Mouse (Mus musculus) adrenal gland, adult 10 weeks (tissue): ENCODE data around the gene Gm3727. TPM values are rescaled to one million over a fixed set of nuclear protein-coding genes. Genes with fewer than 3 reads are reported as not detected.

Experiments
- polyA plus RNA-seq: library from polyadenylated mRNA; stranded (reverse); fragments of 350-450 nt; fragmentation: Illumina TruSeq; extraction: RNeasy Lipid Tissue Mini Kit (QIAGEN cat#74804); gene quantifications from one replicate; pipeline ENCODE4 v1.2.3, GENCODE M21; 2014; ENCODE audit warnings: low read depth, low replicate concordance

Gm3727 gene
- not detected for polyA plus RNA-seq

DNA sequence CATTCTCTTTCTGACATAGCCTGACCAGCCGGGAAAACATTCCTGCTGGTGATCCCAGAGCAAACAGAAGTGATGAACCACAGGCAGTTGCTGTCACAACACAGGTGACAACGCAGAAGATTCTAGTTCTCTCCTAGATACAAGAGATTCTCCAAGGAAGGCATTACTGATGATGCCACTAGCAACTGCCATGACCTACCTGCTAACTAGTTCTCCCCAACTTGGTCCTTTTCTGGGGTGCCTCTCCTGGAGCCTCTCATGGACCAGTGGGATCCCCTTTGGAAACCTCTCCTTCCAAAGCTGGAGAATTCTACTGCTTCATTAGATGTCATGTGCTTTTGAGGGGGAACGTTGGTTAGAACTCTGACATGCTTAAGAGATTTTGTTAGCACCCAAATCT, at the start of gene Gm3727:
TSS of gene Gm3727 (minus strand) at position 101 of the 400 bp plus-strand sequence.

Other genes starting within 250 kb of the Gm3727 start
- gene Gm10406, start 237.3 kb downstream of the Gm3727 start, polyA plus RNA-seq, result not detected
- gene Gm3685, start 219.7 kb downstream of the Gm3727 start, polyA plus RNA-seq, result not detected
- 0.87 TPM for gene Gm3696, start 164.1 kb downstream of the Gm3727 start, polyA plus RNA-seq
- gene Gm6676, start 139.3 kb downstream of the Gm3727 start, polyA plus RNA-seq, result not detected
- gene Gm3512, start 90.2 kb downstream of the Gm3727 start, polyA plus RNA-seq, result 2.0 TPM
- gene Gm16434, start 70.2 kb downstream of the Gm3727 start, polyA plus RNA-seq, result not detected
- gene Gm3739, start 50.3 kb upstream of the Gm3727 start, polyA plus RNA-seq, result not detected
- not detected for gene Gm5797, start 67.7 kb upstream of the Gm3727 start, polyA plus RNA-seq
- not detected for gene Gm8374, start 100.4 kb upstream of the Gm3727 start, polyA plus RNA-seq
- not detected for gene Gm3755, start 186.2 kb upstream of the Gm3727 start, polyA plus RNA-seq
- not detected for gene Gm3752, start 219.0 kb upstream of the Gm3727 start, polyA plus RNA-seq